Mouse (Mus musculus): Measurements from ENCODE around the gene 4930432M17Rik. TPM values are rescaled to one million over a fixed set of nuclear protein-coding genes. Genes with fewer than 3 reads are reported as not detected.

The 4930432M17Rik gene
- polyA plus RNA-seq, 1 experiment, result not detected

GRCm38 (mm10) chr3:121710894-121711531 is 40.5 kb downstream of the 4930432M17Rik start:
- Histone ChIP-seq H3K27ac (replicated peaks; ENCODE audit: low read depth, low read length) (no peak overlapping the region), H3K4me1 (ENCODE audit: control insufficient read depth, insufficient read depth, insufficient read length, low read length) (peaks cover 7% of the 10 kb centered on the region), H3K4me3 (ENCODE audit: insufficient read depth, low read depth, low read length) (no peak overlapping the region)

DNA sequence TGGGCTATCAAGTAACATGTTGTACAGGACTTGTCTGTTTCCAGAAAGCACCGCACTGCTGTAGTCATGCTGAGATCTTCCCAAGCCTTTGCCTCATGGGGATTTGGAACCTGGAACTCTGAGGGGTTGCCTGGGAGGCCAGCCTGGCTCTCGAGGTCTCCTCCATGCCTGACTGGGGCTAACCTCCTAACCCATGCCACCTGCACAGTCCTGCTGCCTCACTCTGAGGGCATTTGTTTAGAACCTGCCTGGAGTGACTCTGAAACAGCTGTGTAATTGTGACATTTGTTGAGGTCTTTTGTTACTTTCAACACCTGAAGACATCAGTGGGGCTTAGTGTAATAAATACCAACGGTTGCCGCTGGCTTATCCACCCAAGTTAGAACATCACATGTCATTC is 41.7 kb downstream of the 4930432M17Rik start:
- H3K4me3 ChIP-seq (ENCODE audit: insufficient read depth, low read depth, low read length), result no peak overlapping the region
- H3K4me1 ChIP-seq (ENCODE audit: control insufficient read depth, insufficient read depth, insufficient read length, low read length), result peaks cover 4% of the 10 kb centered on the region
- H3K27ac ChIP-seq (replicated peaks; ENCODE audit: low read depth, low read length), result no peak overlapping the region

DNA sequence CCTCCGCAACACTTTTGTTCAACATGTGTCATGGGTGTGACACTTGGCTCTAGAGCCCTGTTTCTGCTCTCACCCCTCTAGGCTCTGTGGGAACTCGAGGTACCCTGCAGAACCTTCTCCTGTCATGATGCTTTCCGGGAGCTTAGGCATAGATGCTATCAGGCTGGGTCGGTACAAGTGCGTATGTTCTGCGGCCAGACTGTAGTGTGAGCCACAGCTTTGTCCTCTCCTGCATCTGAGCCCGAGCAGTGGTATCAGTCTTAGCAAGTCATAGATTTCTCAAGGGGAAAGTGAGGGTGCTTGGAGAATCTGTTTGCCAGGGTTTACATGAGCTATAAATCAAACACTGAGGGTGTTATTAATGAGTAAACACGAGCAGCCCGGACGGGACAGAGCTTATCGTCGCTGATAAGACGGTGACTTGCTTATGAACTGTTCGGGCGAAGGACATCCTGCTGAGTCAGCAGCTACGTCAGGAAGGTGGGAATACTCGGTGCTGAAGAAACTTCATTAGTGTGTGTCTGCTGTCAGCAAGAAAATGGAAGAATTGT is 42.7 kb downstream of the 4930432M17Rik start:
- H3K27ac ChIP-seq (replicated peaks; ENCODE audit: low read depth, low read length), result no peak overlapping the region
- H3K4me1 ChIP-seq (ENCODE audit: control insufficient read depth, insufficient read depth, insufficient read length, low read length), result peaks cover 4% of the 10 kb centered on the region
- H3K4me3 ChIP-seq (ENCODE audit: insufficient read depth, low read depth, low read length), result no peak overlapping the region

DNA sequence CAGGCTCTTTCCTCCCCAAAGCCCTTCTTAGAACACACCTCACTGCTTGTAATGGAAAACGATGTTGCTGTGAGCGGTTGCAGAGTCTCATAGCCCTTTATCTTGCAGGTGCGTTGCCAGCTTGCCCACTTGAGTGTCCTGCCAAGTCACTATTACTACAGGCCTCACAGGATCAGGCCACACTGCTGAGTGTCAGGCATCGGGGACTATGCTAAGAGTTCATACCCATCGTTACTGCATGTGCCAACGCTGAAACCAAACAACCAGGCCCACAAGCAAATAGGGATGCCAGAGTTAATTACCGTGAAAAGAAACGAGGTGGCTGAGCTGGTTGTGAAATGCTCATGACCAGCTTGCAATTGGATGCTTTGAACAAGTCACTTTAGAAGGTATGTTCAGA is 43.3 kb downstream of the 4930432M17Rik start:
- Histone ChIP-seq H3K27ac (replicated peaks; ENCODE audit: low read depth, low read length) (no peak overlapping the region), H3K4me1 (ENCODE audit: control insufficient read depth, insufficient read depth, insufficient read length, low read length) (peaks cover 8% of the 10 kb centered on the region), H3K4me3 (ENCODE audit: insufficient read depth, low read depth, low read length) (no peak overlapping the region)

DNA sequence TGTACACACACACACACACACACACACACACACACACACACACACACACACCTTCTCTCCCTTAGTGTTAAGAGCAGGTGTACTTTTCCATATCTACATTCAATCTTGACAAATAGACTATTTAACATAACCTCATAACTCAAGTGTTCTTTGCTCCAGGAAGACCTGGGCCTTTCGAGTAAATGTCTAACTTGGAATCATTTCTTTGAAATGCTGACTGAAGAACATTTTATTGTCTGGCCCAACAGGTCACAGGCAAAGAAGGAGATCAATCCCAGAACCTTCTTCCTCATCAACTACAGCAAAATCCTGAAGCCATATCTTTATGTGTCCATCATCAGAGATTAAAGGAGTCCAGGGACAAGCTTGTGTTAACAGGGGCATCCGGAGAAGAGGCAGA is 43.9 kb downstream of the 4930432M17Rik start:
- H3K4me1 ChIP-seq (ENCODE audit: control insufficient read depth, insufficient read depth, insufficient read length, low read length), result peaks cover 13% of the 10 kb centered on the region
- H3K4me3 ChIP-seq (ENCODE audit: insufficient read depth, low read depth, low read length), result no peak overlapping the region
- 0 out of 2 replicates have a peak overlapping the region, but pooled peaks have one; percentile 42 for H3K27ac ChIP-seq (replicated peaks; ENCODE audit: low read depth, low read length)

DNA sequence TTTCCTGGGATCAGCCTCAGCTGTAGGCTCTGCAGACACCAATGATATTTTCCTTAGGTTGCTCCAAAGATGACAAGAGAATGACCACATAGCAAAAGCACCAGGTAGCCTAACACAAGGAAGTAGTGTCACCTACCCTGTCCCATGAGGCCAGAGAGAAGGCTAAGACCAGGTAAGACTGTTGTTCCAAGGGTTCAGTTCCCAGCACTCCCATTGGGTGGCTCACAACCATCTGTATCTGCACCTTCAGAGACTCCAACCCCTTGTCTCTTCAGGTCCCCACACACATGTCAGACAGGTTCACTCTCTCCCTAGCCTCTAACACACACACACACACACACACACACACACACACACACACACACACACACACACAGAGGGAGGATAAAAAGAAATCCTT is 44.8 kb downstream of the 4930432M17Rik start:
- H3K4me1 ChIP-seq (ENCODE audit: control insufficient read depth, insufficient read depth, insufficient read length, low read length), result peaks cover 13% of the 10 kb centered on the region
- peak overlapping the region; percentile 42 for H3K27ac ChIP-seq (replicated peaks; ENCODE audit: low read depth, low read length)
- no peak overlapping the region for H3K4me3 ChIP-seq (ENCODE audit: insufficient read depth, low read depth, low read length)

DNA sequence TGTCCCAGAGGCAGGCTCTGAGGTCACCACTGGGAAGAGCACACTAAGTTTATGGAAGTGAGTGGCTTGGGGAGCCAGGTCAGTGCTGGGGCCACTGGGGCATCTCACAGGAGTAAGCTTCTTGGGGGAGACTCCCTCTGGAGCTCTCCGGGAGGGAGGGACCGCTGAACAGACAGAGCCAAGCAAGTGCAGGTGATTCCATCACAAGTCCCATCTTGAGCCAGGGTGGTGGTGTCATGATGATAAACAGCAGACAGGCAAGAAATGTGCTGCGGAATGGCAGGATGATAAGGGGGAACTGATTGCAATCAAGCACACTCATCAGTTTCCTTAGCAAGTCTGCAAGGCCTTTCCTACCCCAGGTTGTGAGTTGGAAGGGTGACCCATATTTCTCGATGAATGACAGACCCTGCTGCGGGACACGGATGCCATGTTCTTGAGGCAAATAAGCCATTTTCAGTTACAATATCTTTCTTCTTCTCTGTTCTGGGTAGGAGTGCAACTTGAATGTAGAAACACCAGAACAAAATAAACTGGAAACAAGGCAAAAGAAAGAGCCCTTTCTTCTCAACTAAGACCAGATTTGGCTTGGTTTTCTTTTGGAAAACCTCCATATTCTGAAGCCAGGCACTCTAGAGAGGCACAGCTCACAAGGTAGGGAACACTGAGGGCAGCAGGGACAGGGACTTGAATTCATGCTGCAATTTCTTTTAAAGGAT is 45.3 kb downstream of the 4930432M17Rik start:
- H3K27ac ChIP-seq (replicated peaks; ENCODE audit: low read depth, low read length), result peak overlapping the region; percentile 42
- peaks cover 13% of the 10 kb centered on the region for H3K4me1 ChIP-seq (ENCODE audit: control insufficient read depth, insufficient read depth, insufficient read length, low read length)
- no peak overlapping the region for H3K4me3 ChIP-seq (ENCODE audit: insufficient read depth, low read depth, low read length)

- Histone ChIP-seq H3K4me1 (ENCODE audit: control insufficient read depth, insufficient read depth, insufficient read length, low read length) (peaks cover 13% of the 10 kb centered on the region), H3K27ac (replicated peaks; ENCODE audit: low read depth, low read length) (peak overlapping the region; percentile 70), H3K4me3 (ENCODE audit: insufficient read depth, low read depth, low read length) (no peak overlapping the region)
Measured at GRCm38 (mm10) chr3:121716480-121716879, 45.9 kb downstream of the 4930432M17Rik start.

GRCm38 (mm10) chr3:121718679-121719078 is 48.1 kb downstream of the 4930432M17Rik start:
- peaks cover 13% of the 10 kb centered on the region for H3K4me1 ChIP-seq (ENCODE audit: control insufficient read depth, insufficient read depth, insufficient read length, low read length)
- 0 out of 2 replicates have a peak overlapping the region, but pooled peaks have one; percentile 26 for H3K27ac ChIP-seq (replicated peaks; ENCODE audit: low read depth, low read length)
- no peak overlapping the region for H3K4me3 ChIP-seq (ENCODE audit: insufficient read depth, low read depth, low read length)

DNA sequence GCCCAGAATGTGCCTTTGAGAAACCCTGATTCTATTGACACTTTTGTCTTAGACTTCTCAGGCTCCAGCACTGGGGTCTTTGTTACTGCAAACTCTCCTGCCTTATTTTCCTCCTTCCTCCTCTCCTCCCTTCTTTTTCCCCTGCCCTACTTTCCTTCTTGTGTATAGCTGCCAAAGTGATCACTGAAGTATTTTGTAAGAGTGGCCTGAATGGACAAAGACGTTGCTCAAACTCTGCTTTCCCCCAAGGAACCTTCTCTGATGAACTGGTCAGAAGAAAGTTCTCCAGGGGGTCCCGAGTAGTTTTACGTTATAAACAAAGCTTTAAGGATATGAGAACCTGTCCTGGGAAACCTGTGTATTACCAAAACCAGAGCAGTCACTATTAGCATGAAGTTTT is 49.1 kb downstream of the 4930432M17Rik start:
- peak overlapping the region; percentile 62 for H3K27ac ChIP-seq (replicated peaks; ENCODE audit: low read depth, low read length)
- no peak overlapping the region for H3K4me3 ChIP-seq (ENCODE audit: insufficient read depth, low read depth, low read length)
- peaks cover 13% of the 10 kb centered on the region for H3K4me1 ChIP-seq (ENCODE audit: control insufficient read depth, insufficient read depth, insufficient read length, low read length)

GRCm38 (mm10) chr3:121720801-121721690 is 50.5 kb downstream of the 4930432M17Rik start:
- Histone ChIP-seq H3K27ac (replicated peaks; ENCODE audit: low read depth, low read length) (peak overlapping the region; percentile 71), H3K4me1 (ENCODE audit: control insufficient read depth, insufficient read depth, insufficient read length, low read length) (peaks cover 9% of the 10 kb centered on the region), H3K4me3 (ENCODE audit: insufficient read depth, low read depth, low read length) (0 out of 2 replicates have a peak overlapping the region, but pooled peaks have one; percentile 5)

- peak overlapping the region; percentile 71 for H3K27ac ChIP-seq (replicated peaks; ENCODE audit: low read depth, low read length)
- peaks cover 9% of the 10 kb centered on the region for H3K4me1 ChIP-seq (ENCODE audit: control insufficient read depth, insufficient read depth, insufficient read length, low read length)
- H3K4me3 ChIP-seq (ENCODE audit: insufficient read depth, low read depth, low read length), result 0 out of 2 replicates have a peak overlapping the region, but pooled peaks have one; percentile 0
Measured at GRCm38 (mm10) chr3:121721691-121722070, 51.1 kb downstream of the 4930432M17Rik start.

DNA sequence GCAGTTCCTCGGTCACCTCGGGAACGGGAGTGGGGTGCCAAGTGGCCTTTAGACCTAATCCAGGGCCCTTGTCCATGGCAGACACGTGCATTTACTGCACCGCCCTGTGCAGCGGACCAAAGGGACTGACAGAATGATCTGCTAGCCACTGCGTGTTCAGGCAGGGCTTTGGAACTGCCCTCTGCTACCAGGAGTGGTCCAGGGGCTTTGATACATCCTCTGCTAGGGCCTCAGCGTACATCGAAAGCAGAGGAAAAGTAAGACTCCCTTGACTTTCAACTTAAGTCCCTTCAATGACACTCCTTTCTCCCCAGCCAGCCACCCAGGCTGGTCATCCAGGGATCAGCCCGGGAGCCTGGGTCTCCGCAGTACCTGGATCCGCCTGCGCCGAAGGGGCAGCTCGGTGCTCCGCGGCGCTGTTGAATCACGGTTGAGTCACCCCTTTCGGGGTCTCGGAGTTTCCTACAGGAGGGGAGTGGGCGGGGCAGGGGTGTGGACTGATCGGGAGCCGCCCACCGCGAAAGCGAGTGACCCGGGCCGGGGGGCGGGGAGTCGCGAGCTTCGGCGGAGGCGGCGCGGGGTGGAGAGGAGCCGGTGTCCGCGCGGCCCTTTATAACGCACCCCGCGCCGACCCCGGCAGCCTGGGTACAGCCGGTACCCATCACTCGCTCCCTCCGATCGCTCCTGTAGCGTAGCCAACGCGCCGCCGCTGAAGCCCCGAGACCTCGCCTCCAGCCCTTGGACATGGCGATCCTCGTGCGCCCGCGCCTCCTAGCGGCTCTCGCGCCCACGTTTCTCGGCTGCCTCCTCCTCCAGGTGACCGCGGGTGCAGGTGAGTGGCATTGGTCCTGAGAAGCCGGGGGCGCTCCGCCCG is 52.6 kb downstream of the 4930432M17Rik start, which contains the start of gene F3:
F3 (plus strand) TSS at position 567 of the 874 bp plus-strand sequence.
- peaks cover 9% of the 10 kb centered on the region for H3K4me1 ChIP-seq (ENCODE audit: control insufficient read depth, insufficient read depth, insufficient read length, low read length)
- peak within 1 kb of the TSS; percentile 78 for H3K27ac ChIP-seq (replicated peaks; ENCODE audit: low read depth, low read length)
- peak within 1 kb of the TSS; percentile 78 for H3K4me3 ChIP-seq (ENCODE audit: insufficient read depth, low read depth, low read length)

DNA sequence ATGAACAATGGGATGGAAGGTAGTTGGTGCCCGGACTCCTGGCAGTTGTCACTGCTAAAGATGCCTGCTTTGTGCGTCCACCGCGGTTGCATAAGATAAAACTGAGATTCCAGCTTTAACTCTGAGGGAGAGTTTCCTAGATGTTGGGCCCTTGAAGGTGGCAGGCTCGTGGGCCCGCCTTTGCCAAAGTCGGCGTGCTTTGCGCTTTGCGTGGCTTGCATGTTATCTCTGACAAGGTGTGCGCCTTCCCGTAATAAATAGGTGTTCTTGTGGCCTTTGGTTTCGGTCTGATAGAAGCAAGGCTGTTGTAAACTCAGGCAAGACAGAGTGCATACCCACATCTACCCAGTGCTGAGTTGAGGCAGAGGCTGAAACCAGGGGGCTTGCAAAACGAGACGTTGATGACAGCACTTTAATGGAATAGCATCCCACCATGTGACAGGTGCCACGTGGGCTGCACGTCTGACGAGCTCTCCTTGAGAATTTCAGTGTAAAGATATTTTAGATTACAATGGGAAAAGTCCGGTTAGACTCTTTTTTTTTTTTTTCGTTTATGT is 53.5 kb downstream of the 4930432M17Rik start:
- Histone ChIP-seq H3K27ac (replicated peaks; ENCODE audit: low read depth, low read length) (peak overlapping the region; percentile 66), H3K4me1 (ENCODE audit: control insufficient read depth, insufficient read depth, insufficient read length, low read length) (peaks cover 3% of the 10 kb centered on the region; the same call in 1 of the 2 replicates), H3K4me3 (ENCODE audit: insufficient read depth, low read depth, low read length) (peak overlapping the region; percentile 78)
